Mouse (Mus musculus) regulatory T cell (primary cell): ENCODE results near the gene Klf5.

Source experiments
- in situ Hi-C: fragments of 300-600 bp; cut with MboI, MseI; formaldehyde crosslinking; loops from one replicate; pipeline ENCODE4 v1.15.1; 2025; ENCODE audit warnings: high pct_unique_total_duplicates

The Klf5 gene

DNA sequence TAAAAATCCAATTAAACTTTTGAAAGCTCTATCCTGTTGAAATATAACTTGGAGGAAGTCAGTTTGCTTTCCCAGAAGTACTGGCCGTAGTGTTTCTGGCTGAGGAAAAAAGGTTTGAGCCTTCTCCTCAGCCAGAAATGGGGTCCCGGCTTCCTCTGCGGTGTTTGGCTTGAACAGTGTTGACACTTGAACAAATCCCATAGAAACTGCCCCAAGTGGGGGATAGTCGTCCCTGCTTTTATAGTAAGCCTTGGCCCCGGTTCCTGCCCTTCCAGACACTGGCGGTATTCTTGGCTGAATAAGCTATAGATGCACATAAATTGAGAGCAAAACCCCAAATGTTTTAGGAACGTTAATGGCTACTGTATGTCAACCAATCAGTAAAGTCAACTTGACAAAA is 11.9 kb downstream of the Klf5 start:
- in situ Hi-C loops, result no loop called here

DNA sequence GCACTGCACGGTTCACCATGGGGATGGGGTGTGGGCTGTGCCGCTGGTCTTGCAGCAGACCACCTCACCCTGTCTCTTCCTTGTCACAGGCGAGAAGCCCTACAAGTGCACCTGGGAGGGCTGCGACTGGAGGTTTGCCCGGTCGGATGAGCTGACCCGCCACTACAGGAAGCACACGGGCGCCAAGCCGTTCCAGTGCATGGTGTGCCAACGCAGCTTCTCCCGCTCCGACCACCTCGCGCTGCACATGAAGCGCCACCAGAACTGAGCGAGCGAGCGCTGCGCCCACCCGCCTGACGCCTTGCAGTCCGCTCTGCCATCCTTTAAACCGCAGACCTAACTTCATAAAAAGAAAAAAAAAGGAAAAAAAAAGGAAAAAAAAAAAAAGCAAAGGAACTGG is 14.6 kb downstream of the Klf5 start:
- in situ Hi-C loops, result no loop called here

DNA sequence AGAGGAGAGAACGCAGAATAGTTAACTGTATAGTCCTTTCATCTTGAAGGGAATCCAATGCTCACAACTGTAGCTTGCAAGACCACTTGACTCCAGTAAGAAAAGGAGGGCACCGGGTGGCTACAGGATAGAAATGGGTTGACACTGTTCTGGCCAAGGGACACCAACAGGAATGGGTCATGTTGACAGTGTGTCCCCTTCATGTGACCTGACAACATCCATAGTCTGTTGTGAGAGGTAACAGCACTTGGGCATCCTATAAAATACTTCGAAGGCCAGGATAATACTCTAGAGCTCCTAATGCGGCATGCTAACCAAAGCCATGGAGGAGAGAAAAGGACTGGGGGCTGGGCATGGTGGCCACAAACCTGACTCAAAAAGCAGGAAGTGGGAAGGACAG is 17.8 kb downstream of the Klf5 start:
- in situ Hi-C loops, result no loop called here

DNA sequence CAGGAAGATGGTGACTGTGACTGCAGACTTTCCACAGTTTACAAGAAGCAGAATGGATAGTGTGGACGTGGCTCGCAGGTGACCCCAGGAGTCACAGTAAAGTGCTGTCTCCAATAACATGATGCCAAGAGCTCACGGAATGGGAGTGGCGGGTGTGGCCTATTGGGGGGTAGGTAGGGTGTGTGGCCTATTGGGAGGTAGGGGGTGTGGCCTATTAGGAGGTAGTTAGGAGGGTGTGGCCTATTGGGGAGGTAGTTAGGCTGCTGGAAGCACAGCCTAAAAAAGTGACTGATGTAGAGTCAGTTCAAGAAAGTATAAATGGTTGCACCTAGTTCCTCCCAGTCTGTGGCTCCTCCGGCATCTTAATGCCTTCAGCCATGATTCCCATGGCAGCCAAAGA is 22.2 kb downstream of the Klf5 start:
- in situ Hi-C loops, result no loop called here

DNA sequence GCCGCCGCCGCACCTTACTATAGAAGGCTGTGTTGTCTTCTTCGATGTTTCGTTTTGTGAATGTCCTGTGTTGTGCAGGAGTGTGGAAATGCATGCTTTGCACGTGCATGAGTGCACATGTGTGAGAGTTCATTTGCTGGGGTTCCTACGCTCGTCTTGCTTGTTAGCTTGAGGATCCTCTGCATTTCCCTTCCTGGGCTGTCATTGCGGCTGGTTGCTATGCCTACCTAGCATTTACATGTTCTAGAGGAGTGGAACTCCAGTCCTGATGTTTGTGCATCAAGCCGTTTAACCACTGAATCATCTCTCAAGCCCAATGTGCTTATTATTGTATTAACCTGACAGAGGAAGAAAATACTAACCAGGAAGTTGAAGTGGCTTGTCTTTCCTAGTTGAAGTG is 24.9 kb downstream of the Klf5 start:
- in situ Hi-C loops, result no loop called here

DNA sequence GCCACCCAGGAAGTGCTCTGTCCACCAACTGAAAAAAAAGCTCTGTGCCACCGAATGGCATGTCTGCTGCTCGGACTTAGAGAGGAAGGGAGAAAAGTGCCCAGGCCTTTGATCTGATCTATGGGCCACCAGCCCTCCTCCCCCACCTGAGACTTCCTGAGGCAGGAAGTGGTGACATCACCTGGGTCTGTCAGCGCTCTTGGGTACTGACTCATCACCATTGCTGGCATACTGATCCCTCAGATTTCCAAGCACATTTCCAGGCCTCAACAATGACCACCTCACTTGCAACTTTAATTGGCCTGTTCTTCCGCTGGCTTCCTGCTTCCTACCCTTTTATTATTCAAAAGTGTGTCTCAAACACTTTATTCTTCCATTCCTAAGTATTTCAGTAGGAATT is 26.0 kb downstream of the Klf5 start:
- in situ Hi-C loops, result no loop called here

DNA sequence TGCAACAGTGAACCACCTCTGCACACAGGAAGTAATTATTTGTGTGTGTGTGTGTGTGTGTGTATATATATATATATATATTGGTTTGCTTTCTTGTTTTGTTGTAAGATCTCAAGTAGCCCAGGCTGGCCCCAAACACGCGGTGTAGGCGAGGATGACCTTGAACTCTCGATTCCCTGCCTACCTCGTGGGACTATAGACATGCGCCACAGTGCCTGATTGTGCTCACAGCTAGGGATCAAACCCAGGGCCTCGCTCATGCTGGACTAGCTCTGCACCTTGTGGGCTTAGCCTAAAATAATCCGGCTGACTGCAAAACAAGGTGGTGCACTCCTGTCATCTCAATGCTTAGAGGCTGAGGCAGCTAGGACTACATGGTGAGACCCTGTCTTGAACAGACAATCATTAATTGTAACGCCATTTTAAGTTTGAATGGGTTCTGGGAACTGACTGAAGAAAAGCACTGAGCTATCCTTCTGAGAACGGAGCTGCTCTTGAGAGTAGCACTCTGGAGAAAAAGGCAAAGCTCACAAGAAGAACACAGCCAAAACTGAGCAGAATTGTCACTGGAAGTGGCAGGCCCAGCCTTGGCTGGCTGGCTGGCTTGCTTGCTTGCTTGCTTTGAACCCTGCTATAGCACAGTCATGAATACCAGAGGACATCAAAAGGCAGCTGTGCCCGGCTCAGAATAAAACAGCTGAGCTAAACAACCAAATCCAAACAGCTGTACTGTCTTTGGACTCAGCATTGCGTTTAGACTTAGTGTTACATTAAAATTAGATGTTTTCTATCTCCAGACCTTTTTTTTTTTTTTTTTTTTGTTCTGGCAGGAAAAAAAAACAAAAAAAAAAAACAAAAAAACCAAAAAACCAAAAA is 27.3 kb downstream of the Klf5 start:
- in situ Hi-C loops, result no loop called here

DNA sequence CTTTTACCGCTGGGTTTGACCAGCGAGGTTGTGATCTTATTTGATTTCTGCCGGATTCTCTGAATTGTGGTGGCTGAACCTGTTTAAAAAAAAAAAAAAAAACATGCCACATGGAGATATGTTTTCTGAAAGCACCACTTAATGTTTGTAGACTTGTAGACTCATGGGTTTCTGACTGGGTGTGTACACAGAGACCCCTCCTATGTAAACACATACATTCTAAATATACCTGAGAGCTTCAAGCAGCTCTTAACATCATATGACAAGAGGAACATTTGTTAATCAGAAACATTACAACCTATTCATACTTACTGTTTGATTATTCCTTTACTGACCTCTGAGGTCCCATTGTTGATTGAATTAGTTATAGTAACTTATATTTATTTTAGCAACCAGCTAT is 38.1 kb downstream of the Klf5 start:
- in situ Hi-C loops, result no loop called here

DNA sequence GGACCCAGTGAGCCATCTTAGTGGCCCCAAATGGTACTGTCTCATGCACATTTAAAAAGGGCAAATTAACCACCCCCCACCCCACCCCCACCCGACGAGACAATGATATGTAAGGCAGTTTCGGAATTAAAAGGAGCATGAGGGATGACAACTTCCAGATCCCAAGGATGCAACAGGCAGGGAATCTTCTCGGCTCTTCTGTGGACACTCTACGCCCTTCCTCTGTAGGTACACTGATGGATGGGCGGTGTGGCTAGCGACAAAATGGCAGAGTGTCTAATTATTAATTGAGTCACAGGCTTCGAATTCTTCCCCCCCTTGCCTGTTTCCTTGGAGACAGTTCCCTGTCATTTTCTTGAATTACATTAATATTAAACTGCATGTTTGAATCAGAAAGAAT is 40.5 kb downstream of the Klf5 start:
- in situ Hi-C loops, result no loop called here

DNA sequence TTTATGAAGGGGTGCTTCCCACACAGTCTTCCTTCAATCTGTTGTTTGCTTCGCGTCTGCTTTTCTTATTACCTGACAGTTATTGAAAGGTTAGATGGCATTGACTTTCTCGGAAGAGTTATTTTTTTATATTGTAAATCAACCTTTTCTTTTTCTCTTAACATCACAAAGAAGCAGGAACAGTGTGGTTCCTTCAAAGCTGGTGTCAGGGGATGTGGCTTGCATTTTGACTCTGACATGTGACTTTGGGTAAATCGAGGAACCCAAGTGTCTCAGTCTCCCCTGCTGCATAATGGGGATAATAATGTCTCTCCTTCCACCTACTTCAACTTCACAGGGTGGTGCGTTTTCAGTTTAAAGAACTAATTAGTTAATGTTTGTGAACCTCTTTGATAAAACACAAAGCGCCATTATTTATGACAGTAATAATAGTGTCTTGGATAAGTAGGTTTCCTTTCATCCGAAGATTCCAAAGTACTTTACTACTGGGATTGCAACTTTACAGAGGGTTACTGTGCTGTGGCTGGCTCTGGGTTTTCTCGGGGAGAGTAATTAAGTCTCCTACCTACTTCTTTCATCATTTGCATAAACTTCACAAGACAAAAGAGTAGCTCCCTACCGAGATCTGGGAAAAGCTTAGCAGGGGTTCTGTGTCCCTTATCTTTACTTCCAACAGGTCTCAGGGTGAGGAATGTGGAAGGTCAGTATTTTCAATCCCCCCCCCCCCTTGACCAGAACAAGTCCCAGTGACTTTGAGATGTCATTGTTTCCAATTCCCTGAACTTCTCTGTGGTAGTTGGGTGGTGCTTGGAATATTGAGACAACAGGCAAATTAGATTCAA is 41.4 kb downstream of the Klf5 start:
- in situ Hi-C loops, result no loop called here

DNA sequence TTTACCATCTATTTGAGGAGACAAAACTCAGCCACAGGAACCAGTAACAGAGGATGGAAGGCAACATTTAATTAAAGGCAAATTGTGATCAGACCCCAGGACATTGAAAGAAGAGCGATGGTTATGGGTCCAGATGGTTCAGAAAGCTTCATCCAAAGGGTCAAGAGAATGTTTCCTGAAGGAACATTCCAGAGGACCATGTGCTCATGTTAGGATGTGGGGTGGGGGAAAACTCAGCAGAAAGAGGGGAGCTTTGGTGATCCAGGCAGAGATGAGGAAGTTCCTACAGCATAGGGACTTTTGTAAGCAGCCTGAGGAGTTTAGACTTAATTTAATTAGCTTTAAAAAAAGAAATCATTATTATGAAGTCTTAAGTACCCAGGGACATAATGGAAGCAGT is 42.2 kb downstream of the Klf5 start:
- in situ Hi-C loops, result no loop called here

DNA sequence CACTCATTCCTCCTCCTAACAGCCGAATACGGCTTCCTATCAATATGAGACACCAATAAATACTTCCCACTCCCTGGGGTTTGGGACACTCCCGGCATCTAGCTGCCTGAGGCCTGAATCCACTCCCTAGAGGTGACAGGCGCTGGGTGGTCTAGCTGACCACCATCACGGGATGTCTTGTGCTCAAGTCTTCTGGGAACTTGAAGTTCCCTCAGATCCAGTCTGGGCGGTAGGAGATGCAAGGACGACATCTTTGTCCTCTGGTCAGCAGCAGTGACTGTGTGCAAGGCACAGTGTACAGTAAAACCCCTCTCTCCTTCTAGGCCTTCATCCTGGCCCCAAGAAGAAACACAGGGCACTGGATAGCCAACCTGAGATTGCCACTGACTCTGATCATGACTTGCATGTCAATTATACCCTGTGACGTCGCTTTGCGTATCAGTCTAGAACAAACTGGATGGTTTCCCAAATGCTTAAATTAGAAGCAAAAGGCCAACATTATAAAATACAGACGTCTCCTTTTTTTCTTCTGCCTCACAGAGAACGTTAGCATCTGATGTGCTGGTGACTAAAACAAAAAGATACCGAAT is 49.8 kb downstream of the Klf5 start:
- in situ Hi-C loops, result no loop called here

DNA sequence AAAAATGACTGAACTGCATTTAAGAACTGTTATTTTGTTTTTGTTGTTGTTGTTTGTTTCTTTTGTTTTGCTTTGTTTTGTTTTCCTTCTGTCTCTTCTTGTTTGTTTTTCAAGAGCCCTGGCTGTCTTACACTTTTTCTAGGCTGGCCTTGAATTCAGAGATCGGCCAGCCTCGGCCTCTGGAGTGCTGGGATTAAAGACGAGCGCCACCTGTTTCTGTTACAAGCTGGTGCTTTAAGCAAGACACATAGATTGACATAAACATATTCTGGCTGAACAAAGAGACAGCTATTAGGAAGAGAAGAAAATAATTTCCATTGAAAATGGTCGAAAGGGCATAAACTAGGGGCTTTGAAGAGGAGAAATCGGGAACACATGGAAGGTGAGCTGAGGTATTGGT is 51.1 kb downstream of the Klf5 start:
- in situ Hi-C loops, result no loop called here

DNA sequence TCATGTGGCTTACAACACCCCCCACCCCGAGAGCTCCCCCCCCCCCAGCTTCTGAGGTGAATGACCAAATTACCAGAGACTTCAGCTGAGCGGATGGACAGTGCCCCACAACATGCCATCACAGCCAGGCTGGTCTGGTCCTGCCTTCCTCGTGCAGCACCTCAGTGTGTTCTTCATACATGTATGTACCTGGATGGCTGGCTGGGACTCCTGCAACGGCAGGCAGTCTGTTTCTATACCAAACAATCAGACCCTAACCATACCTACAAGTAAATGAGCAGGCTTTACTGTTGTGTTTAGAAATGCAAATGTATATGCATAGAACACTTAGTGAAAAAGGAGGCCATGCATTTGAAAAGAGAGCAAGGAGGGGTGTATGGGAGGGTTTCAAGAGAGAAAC is 54.5 kb downstream of the Klf5 start:
- in situ Hi-C loops, result no loop called here

DNA sequence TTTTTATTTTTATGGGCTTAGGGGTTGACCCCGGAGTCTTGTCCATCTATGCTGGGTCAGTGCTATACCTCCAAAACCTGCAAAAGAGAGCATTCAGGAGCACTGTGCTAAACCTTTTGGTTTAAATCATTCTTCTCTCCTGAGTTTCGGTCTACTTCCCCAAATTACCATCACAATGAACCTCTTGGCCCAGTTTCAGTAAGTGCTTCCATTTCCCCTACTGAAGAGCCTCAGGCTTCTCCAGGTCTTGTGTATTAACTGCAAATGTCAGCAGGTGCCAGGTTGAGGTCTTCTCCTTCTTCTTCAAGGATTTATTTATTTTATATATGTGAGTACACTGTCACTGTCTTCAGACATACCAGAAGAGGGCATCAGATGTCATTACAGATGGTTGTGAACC is 55.6 kb downstream of the Klf5 start:
- in situ Hi-C loops, result no loop called here

DNA sequence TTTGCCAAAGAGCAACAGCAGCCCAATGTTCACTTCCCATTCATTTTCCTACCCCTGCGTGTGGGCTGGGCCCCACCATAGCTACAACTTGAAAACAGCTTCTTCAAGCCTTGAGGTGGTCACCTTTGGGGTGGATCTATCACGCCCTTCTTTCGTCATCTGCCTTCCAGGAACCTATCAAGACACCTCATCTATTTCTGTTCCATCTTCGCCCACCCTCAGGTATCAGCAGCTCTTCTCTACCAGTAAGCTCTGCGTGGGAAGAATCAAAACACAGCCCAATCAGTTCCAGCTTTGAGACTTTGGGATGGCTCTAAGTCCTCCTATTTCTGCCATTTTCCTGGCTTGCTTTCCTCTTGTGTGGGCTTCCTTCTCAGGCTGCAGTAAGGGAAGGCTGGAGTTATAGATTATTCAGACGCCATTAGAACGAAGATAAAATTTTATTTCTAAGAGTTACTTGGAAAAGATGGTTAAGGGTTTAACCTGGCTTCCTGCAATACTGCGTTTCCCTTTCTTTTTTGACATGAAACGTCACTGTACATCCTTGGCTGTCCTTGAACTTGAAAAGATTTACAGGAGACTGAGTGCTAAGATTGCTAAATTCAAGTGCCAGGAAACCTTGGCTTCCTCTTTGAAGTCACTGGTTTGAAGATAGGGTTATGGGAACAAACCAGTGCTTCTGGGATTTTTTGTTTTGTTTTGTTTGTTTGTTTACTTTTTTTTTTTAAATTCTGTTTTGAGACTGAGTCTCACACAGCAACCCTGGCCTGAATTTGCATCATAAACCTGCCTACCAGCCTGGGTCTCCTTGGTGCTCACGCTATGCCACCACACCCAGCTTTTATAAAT is 56.5 kb downstream of the Klf5 start:
- in situ Hi-C loops, result no loop called here

DNA sequence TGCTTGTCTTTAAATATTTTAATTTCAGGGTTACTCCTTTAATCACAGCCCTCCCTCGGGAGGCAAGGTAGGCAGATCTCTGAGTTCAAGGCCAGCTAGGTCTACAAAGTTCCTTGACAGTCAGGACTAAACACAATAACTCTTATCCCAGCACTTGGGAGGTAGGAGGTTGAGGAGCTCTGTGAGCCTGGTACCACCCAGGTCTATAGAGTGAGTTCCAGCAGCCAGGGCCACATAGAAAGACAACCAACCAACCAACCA is 57.0 kb downstream of the Klf5 start:
- in situ Hi-C loops, result no loop called here

DNA sequence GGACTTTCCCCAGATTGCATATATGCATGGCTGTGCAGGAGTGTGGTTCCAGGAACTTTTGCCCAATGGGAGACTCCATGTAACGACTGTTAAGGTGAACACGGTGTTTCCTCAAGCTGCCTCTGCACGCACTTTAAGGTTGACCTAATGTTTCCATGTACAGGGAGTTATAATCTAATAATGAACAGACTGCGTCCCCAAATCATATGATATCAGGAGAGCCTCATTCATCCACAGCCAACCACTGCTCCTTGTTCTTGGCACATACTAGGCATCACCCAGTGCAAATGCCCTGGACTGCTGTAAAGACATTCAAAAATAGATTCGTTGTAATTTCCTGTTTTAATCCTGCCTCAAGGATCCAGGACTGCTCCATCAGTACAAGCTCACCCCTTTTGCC is 64.5 kb downstream of the Klf5 start:
- in situ Hi-C loops, result no loop called here

DNA sequence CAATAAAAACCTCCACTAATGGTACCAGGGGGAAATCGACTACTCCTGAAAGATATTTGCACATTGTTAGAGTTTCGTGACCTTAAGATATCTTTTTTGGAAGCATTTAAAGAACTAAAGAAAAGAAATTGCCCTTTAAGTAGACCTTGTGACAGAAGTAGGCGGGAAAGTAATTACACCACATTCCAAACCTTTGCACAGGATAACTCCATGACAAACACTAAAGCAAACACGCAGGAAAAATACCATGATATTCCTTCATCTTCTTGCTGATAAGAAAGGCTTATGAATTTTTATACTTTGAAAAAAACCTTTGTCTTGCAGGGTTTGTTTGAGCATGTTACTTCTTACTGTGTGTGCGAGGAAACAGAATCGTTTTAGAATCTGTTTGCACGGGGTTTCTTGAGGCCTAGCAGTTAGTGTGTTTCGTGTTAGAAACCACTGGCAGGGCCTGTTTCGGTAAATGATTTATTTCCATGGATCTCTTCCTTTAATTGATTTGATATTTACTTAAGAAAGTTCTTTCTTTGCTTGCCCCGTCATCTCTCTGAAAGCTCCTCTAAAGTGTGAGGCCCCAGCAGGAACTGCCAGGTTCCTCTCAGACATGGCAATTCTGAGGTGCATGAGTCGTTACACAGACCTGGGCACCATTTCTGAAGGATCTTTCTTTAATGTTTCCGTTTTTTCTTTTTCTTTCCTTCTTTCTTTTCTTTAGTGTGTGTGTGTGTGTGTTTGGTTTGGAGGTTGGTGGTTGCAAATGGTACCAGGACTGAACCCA is 65.7 kb downstream of the Klf5 start:
- in situ Hi-C loops, result no loop called here
